Mouse (Mus musculus) brain, embryonic 14.5 days (tissue): ENCODE data around the gene Smim13. TPM values are rescaled to one million over a fixed set of nuclear protein-coding genes. Genes with fewer than 3 reads are reported as not detected.
"Not testable (repeated sequence)": the region's sequence is repeated elsewhere in the genome, so short reads cannot be mapped to it uniquely, and the experiment has no call there.

ENCODE experiments used
- DNase-seq: peaks from one replicate; pipeline ENCODE4 v3.0.0-alpha.2; 2011; ENCODE audit warnings: low read depth
- CTCF ChIP-seq: fragments of 200-500 bp; IDR thresholded peaks from 2 replicates; pipeline ENCODE4 v1.5.1; 2012; ENCODE audit warnings: inconsistent platforms, mild to moderate bottlenecking, moderate library complexity, borderline replicate concordance; ENCODE audit not compliant: insufficient read depth, insufficient read length; ENCODE audit errors: extremely low read depth
- POLR2A ChIP-seq: fragments of 200-500 bp; IDR thresholded peaks from 2 replicates; pipeline ENCODE4 v1.6.1; 2012; ENCODE audit warnings: mild to moderate bottlenecking, inconsistent platforms, borderline replicate concordance; ENCODE audit not compliant: poor library complexity, insufficient read depth, insufficient read length, severe bottlenecking; ENCODE audit errors: extremely low read depth
- polyA plus RNA-seq: library from polyadenylated mRNA; depleted of rRNA; stranded (reverse); fragments of >200 nt; gene quantifications from 2 replicates; pipeline ENCODE4 v1.2.3, GENCODE M21; 2012

The Smim13 gene
- polyA plus RNA-seq, 1 experiment, result 24.5 TPM

- no peak for TF ChIP-seq POLR2A
- TF ChIP-seq CTCF, result no peak
- no peak for DNase-seq
These were observed 7.3 kb downstream of the Smim13 start for GRCm38 (mm10) chr13:41256962-41257361.

- no peak for TF ChIP-seq CTCF
- no peak for DNase-seq
These were observed 8.2 kb downstream of the Smim13 start for GRCm38 (mm10) chr13:41257851-41258250.

- DNase-seq, result not testable (repeated sequence)
These were observed 12.0 kb downstream of the Smim13 start for GRCm38 (mm10) chr13:41261617-41262016.

- DNase-seq, result no peak
- TF ChIP-seq CTCF (no peak), POLR2A (no peak)
These were observed 13.8 kb downstream of the Smim13 start for GRCm38 (mm10) chr13:41263304-41264006.

GRCm38 (mm10) chr13:41267827-41268408 is 18.3 kb downstream of the Smim13 start:
- DNase-seq, result peak; percentile 30
- no peak for TF ChIP-seq POLR2A
- TF ChIP-seq CTCF, result no peak

- TF ChIP-seq POLR2A (no peak), CTCF (no peak)
- no peak for DNase-seq
These were observed 24.4 kb downstream of the Smim13 start, which contains the start of gene Gm17364 for GRCm38 (mm10) chr13:41273927-41274650. Gene Gm17364, minus strand, starts transcription at chr13:41273977.

GRCm38 (mm10) chr13:41280696-41281095 is 31.1 kb downstream of the Smim13 start:
- DNase-seq, result no peak
- TF ChIP-seq POLR2A (no peak), CTCF (no peak)

- peak; percentile 90 for DNase-seq
- no peak for TF ChIP-seq POLR2A
- TF ChIP-seq CTCF, result peak; percentile 69; the same call in 1 of the 2 replicates
These were observed 33.6 kb downstream of the Smim13 start for GRCm38 (mm10) chr13:41283256-41283655.

GRCm38 (mm10) chr13:41285448-41285847 is 35.8 kb downstream of the Smim13 start:
- TF ChIP-seq POLR2A, result no peak
- TF ChIP-seq CTCF, result no peak
- DNase-seq, result no peak

GRCm38 (mm10) chr13:41286285-41286684 is 36.6 kb downstream of the Smim13 start:
- TF ChIP-seq POLR2A (no peak), CTCF (no peak)
- no peak for DNase-seq

- TF ChIP-seq POLR2A, result no peak
- TF ChIP-seq CTCF, result no peak
- DNase-seq, result no peak
These were observed 41.9 kb downstream of the Smim13 start for GRCm38 (mm10) chr13:41291466-41291974.

GRCm38 (mm10) chr13:41293595-41293994 is 44.0 kb downstream of the Smim13 start:
- TF ChIP-seq CTCF (no peak), POLR2A (no peak)
- DNase-seq, result no peak

GRCm38 (mm10) chr13:41295886-41296285 is 46.2 kb downstream of the Smim13 start:
- DNase-seq, result no peak
- TF ChIP-seq POLR2A (no peak), CTCF (no peak)

GRCm38 (mm10) chr13:41296396-41296795 is 46.8 kb downstream of the Smim13 start:
- peak; percentile 36 for DNase-seq

GRCm38 (mm10) chr13:41298533-41298932 is 48.9 kb downstream of the Smim13 start:
- no peak for DNase-seq
- TF ChIP-seq POLR2A, result no peak
- TF ChIP-seq CTCF, result 0 out of 2 replicates have a peak, but pooled peaks have one; percentile 4

More at GRCm38 (mm10) chr13:41296396-41296795, 46.8 kb downstream of the Smim13 start:
- TF ChIP-seq POLR2A (no peak), CTCF (no peak)
